In the genomic region with DNA sequence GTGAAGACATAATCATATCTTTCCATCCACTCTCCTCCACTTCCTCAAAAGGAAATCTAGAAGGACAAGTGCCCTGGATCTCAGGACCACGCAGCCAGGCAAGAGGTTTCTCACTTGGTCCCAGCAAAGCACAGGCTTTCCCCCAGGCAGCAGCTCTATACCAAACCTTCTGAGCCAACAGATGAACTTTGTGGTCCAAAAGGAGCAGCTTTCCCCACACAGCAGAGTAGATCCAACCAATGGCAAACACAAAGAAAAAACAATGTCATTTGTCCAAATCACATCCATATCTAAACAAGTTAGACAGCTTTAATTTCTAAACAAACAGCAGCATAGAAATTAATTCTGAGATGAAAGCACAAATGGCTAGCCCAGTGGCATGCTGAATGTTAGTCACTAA, we compare ENCODE assay signal across 15 mouse cellular contexts. TPM values are rescaled to one million over a fixed set of nuclear protein-coding genes. Genes with fewer than 3 reads are reported as not detected.
A peak's percentile ranks its signal among the peaks of the same experiment; 100 is the strongest.
DNase-seq lines count a peak whose midpoint lies in the region; ATAC-seq and TF ChIP-seq lines count a peak whose summit lies in the region.
"Had no signal": no experiment of that assay in that cellular context is flagged by ENCODE, and none has a peak within 500 bp of the region (broad histone marks: within the 10 kb centered on the region; RNA-seq: fewer than 3 reads in every experiment).

No protein-coding gene starts in this region.

- H3K36me3 ChIP-seq in kidney, embryonic 16.5 days (ENCODE audit: insufficient read depth, low read length), result no peaks in the 10 kb centered on the region
- no peaks in the 10 kb centered on the region for H3K36me3 ChIP-seq in spleen, adult 2 months (ENCODE audit: control insufficient read depth, insufficient read depth, low read length)
- no peaks in the 10 kb centered on the region for H3K36me3 ChIP-seq in midbrain, embryonic 13.5 days
- H3K36me3 ChIP-seq in heart, embryonic 12.5 days, result no peaks in the 10 kb centered on the region
- H3K36me3 ChIP-seq: heart, embryonic 15.5 days; limb, embryonic 13.5 days had no signal

- no peak for TF ChIP-seq POLR2A in spleen, adult 2 months (IDR thresholded peaks at IDR 0.05; ENCODE audit: low read depth, low read length)

- H3K27ac ChIP-seq in kidney, embryonic 16.5 days (ENCODE audit: low read length), result peak overlapping the region; percentile 54
- H3K27ac ChIP-seq in spleen, adult 2 months (ENCODE audit: insufficient read depth, low read length), result peak overlapping the region; percentile 27; the same call in 1 of the 2 replicates
- peak overlapping the region; percentile 90 for H3K27ac ChIP-seq in midbrain, embryonic 13.5 days
- no peak overlapping the region for H3K27ac ChIP-seq in heart, embryonic 12.5 days (ENCODE audit: poor library complexity, severe bottlenecking)
- H3K27ac ChIP-seq: kidney, postnatal 0 days; limb, embryonic 13.5 days had no signal

- no peak for ATAC-seq in kidney, embryonic 16.5 days (ENCODE audit: low FRiP score, low TSS enrichment)
- ATAC-seq in midbrain, embryonic 13.5 days, result no peak
- ATAC-seq in heart, embryonic 12.5 days (ENCODE audit: insufficient number of reproducible peaks, low FRiP score), result no peak

- H3K4me2 ChIP-seq in kidney, embryonic 16.5 days (replicated peaks; ENCODE audit: low read depth, low read length), result no peak overlapping the region
- no peak overlapping the region for H3K4me2 ChIP-seq in midbrain, embryonic 13.5 days (replicated peaks)
- no peak overlapping the region for H3K4me2 ChIP-seq in heart, embryonic 12.5 days
- H3K4me2 ChIP-seq: heart, embryonic 15.5 days; limb, embryonic 13.5 days had no signal

- H3K4me1 ChIP-seq in kidney, embryonic 16.5 days (ENCODE audit: insufficient read depth, low read length), result peaks cover 33% of the 10 kb centered on the region
- H3K4me1 ChIP-seq in spleen, adult 2 months (ENCODE audit: control insufficient read depth, insufficient read depth, insufficient read length), result peaks cover 34% of the 10 kb centered on the region
- peaks cover 37% of the 10 kb centered on the region for H3K4me1 ChIP-seq in midbrain, embryonic 13.5 days (replicated peaks)
- H3K4me1 ChIP-seq in heart, embryonic 12.5 days (replicated peaks), result peaks cover 45% of the 10 kb centered on the region

- 65% methylated on average over 1 of the region's 1 CpGs for WGBS in kidney, embryonic 16.5 days
- 61% methylated on average over 1 of the region's 1 CpGs for WGBS in spleen, adult 2 months
- WGBS in midbrain, embryonic 13.5 days, result 84% methylated on average over 1 of the region's 1 CpGs
- 46% methylated on average over 1 of the region's 1 CpGs for whole genome bisulfite sequencing in heart, embryonic 12.5 days

- H3K9me3 ChIP-seq in kidney, embryonic 16.5 days (ENCODE audit: low read length), result no peaks in the 10 kb centered on the region
- no peaks in the 10 kb centered on the region for H3K9me3 ChIP-seq in midbrain, embryonic 13.5 days
- no peaks in the 10 kb centered on the region for H3K9me3 ChIP-seq in heart, embryonic 12.5 days (replicated peaks)
- H3K9me3 ChIP-seq: heart, embryonic 15.5 days; limb, embryonic 13.5 days had no signal

- no peak for DNase-seq in kidney, postnatal 25 days
- no peak for DNase-seq in spleen, adult 2 months (ENCODE audit: low read depth in 1 of 2, low spot score in 2 of 2)
- no peak for DNase-seq in spleen, postnatal 10 days (ENCODE audit: low spot score in 2 of 2)
- DNase-seq in cerebellum, adult 9-10 months, result no peak
- no peak for DNase-seq in thymus, postnatal 14 days
- DNase-seq: gastrocnemius, postnatal 36 days; right cerebral cortex, adult 18-20 months had no signal

- no peak overlapping the region for H3K4me3 ChIP-seq in kidney, embryonic 16.5 days (ENCODE audit: low read length)
- no peak overlapping the region for H3K4me3 ChIP-seq in spleen, adult 2 months (ENCODE audit: extremely low read depth, insufficient read depth, insufficient read length)
- no peak overlapping the region for H3K4me3 ChIP-seq in midbrain, embryonic 13.5 days (replicated peaks)
- H3K4me3 ChIP-seq in heart, embryonic 12.5 days, result no peak overlapping the region
- H3K4me3 ChIP-seq: heart, embryonic 15.5 days; limb, embryonic 13.5 days had no signal

- no peak for TF ChIP-seq CTCF in spleen, adult 2 months (IDR thresholded peaks at IDR 0.05; ENCODE audit: extremely low read depth, insufficient read depth, insufficient read length, insufficient replicate concordance)

- no peak overlapping the region for H3K9ac ChIP-seq in kidney, embryonic 16.5 days (replicated peaks; ENCODE audit: low read length)
- no peak overlapping the region for H3K9ac ChIP-seq in midbrain, embryonic 13.5 days (replicated peaks)
- H3K9ac ChIP-seq in heart, embryonic 12.5 days, result no peak overlapping the region
- H3K9ac ChIP-seq: heart, embryonic 15.5 days; limb, embryonic 13.5 days had no signal

- no peaks in the 10 kb centered on the region for H3K27me3 ChIP-seq in kidney, embryonic 16.5 days (ENCODE audit: insufficient read depth, low read length)
- H3K27me3 ChIP-seq in spleen, adult 2 months (ENCODE audit: control insufficient read depth, insufficient read depth, low read length), result no peaks in the 10 kb centered on the region
- peaks cover 19% of the 10 kb centered on the region; the same call in 1 of the 2 replicates for H3K27me3 ChIP-seq in midbrain, embryonic 13.5 days
- H3K27me3 ChIP-seq in heart, embryonic 12.5 days (replicated peaks), result no peaks in the 10 kb centered on the region
- H3K27me3 ChIP-seq: heart, embryonic 15.5 days; limb, embryonic 13.5 days had no signal

RNA-seq across cellular contexts. Expression of a gene that starts 15.4 kb away (rescaled TPM):
- polyA plus RNA-seq in kidney, embryonic 16.5 days (2015; fragmentation: Nextera tagmentation; extraction: Ambion mirVana), result 12.9 and 15.0 TPM in 2 replicates
- 63.7 and 71.5 TPM in 2 replicates for polyA plus RNA-seq in spleen, adult 2 months (2012; rRNA removed)
- 30.9 and 34.2 TPM in 2 replicates for polyA plus RNA-seq in midbrain, embryonic 13.5 days (2015; fragmentation: Nextera tagmentation; extraction: Ambion mirVana)
- 19.6 and 21.1 TPM in 2 replicates for polyA plus RNA-seq in heart, embryonic 12.5 days (2016; fragmentation: Nextera tagmentation; extraction: Ambion mirVana)

RNA-seq across cellular contexts. Expression of a gene that starts 37.5 kb away (rescaled TPM):
- polyA plus RNA-seq in kidney, embryonic 16.5 days (2015; fragmentation: Nextera tagmentation; extraction: Ambion mirVana), result 3.3 and 4.9 TPM in 2 replicates
- polyA plus RNA-seq in spleen, adult 2 months (2012; rRNA removed), result 0.02 and 0.06 TPM in 2 replicates
- polyA plus RNA-seq in midbrain, embryonic 13.5 days (2015; fragmentation: Nextera tagmentation; extraction: Ambion mirVana), result 6.1 and 8.3 TPM in 2 replicates
- 10.9 and 11.6 TPM in 2 replicates for polyA plus RNA-seq in heart, embryonic 12.5 days (2016; fragmentation: Nextera tagmentation; extraction: Ambion mirVana)
- polyA plus RNA-seq: C2C12; inflammation-experienced regulatory T-cells, adult 6 months had no signal

RNA-seq across cellular contexts. Expression of a gene that starts 50.2 kb away (rescaled TPM):
- 10.3 TPM in 2 replicates for polyA plus RNA-seq in kidney, embryonic 16.5 days (2015; fragmentation: Nextera tagmentation; extraction: Ambion mirVana)
- 2.3 and 3.3 TPM in 2 replicates for polyA plus RNA-seq in spleen, adult 2 months (2012; rRNA removed)
- 8.8 and 9.4 TPM in 2 replicates for polyA plus RNA-seq in midbrain, embryonic 13.5 days (2015; fragmentation: Nextera tagmentation; extraction: Ambion mirVana)
- 14.5 and 16.5 TPM in 2 replicates for polyA plus RNA-seq in heart, embryonic 12.5 days (2016; fragmentation: Nextera tagmentation; extraction: Ambion mirVana)
